Mouse (Mus musculus) neural tube, embryonic 15.5 days (tissue): Measurements from ENCODE around the gene Strbp. TPM values are rescaled to one million over a fixed set of nuclear protein-coding genes. Genes with fewer than 3 reads are reported as not detected.

Experiments
- ATAC-seq: fragments of 200-750 bp; cut with Nextera tagmentation; 2 replicates; pipeline ENCODE4 v1.8.0; 2017; ENCODE audit warnings: mild to moderate bottlenecking, moderate TSS enrichment, moderate library complexity; ENCODE audit not compliant: low FRiP score
- H3K27ac ChIP-seq: fragments of 300-500 bp; sonication (generic); replicated peaks from 2 replicates; pipeline ENCODE4 v1.5.1; 2015; ENCODE audit warnings: mild to moderate bottlenecking, inconsistent platforms
- H3K27me3 ChIP-seq: fragments of 300-500 bp; sonication (generic); replicated peaks from 2 replicates; pipeline ENCODE4 v1.6.1; 2015; ENCODE audit warnings: inconsistent platforms
- H3K36me3 ChIP-seq: fragments of 300-500 bp; sonication (generic); 2 replicates; pipeline ENCODE4 v1.6.1; 2015; ENCODE audit warnings: inconsistent platforms
- H3K4me1 ChIP-seq: fragments of 300-500 bp; sonication (generic); 2 replicates; pipeline ENCODE4 v1.6.1; 2015; ENCODE audit warnings: inconsistent platforms
- H3K4me2 ChIP-seq: fragments of 300-500 bp; sonication (generic); 2 replicates; pipeline ENCODE4 v1.6.1; 2015; ENCODE audit warnings: inconsistent platforms, mild to moderate bottlenecking, moderate library complexity
- H3K4me3 ChIP-seq: fragments of 300-500 bp; sonication (generic); replicated peaks from 2 replicates; pipeline ENCODE4 v1.5.1; 2015; ENCODE audit warnings: mild to moderate bottlenecking, inconsistent platforms
- H3K9ac ChIP-seq: fragments of 300-500 bp; sonication (generic); replicated peaks from 2 replicates; pipeline ENCODE4 v1.6.1; 2015; ENCODE audit warnings: mild to moderate bottlenecking, inconsistent platforms
- H3K9me3 ChIP-seq: fragments of 300-500 bp; sonication (generic); replicated peaks from 2 replicates; pipeline ENCODE4 v1.6.1; 2016; ENCODE audit warnings: inconsistent platforms
- WGBS: fragments of 180-500 bp; shearing (Covaris S2); methylation state at CpG from one replicate; pipeline ENCODE4 v1.1.7; 2015; ENCODE audit warnings: mixed read lengths; 5-methylcytosine and 5-hydroxymethylcytosine counted together
- polyA plus RNA-seq: library from polyadenylated mRNA; unstranded; fragments of >200 nt; fragmentation: Nextera tagmentation; extraction: Ambion mirVana; gene quantifications from 2 replicates; pipeline ENCODE4 v1.2.1, GENCODE M21; 2015

The Strbp gene
- polyA plus RNA-seq, 1 experiment from 2014 or later = 98.3 TPM

DNA sequence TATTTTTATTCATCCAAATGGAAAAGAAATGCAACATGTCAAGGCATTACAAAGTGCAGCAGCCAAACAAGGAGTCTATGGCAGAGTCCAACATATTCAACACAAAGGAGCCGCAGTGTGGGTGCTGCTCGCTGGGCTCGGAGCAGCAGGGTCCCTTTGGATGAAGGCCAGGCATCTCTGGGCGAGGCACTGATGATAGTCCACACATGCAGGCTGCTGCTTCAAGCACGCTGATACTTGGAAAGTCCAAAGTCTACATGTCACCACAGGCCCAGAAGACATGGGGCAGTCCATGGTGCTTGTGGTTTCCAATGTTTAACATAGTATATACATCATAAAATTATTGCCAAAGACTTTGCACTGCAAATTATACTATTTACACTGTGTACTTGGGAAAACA lies 133.8 kb downstream of the Strbp start:
- Histone ChIP-seq H3K4me1 (no peaks in the 10 kb centered on the region), H3K27ac (0 out of 2 replicates have a peak overlapping the region, but pooled peaks have one; percentile 15), H3K9me3 (no peaks in the 10 kb centered on the region), H3K27me3 (no peaks in the 10 kb centered on the region), H3K9ac (no peak overlapping the region), H3K36me3 (peaks cover 39% of the 10 kb centered on the region), H3K4me2 (no peak overlapping the region), H3K4me3 (no peak overlapping the region)
- no peak for ATAC-seq
- WGBS = 70% methylated on average over 5 of the region's 5 CpGs

DNA sequence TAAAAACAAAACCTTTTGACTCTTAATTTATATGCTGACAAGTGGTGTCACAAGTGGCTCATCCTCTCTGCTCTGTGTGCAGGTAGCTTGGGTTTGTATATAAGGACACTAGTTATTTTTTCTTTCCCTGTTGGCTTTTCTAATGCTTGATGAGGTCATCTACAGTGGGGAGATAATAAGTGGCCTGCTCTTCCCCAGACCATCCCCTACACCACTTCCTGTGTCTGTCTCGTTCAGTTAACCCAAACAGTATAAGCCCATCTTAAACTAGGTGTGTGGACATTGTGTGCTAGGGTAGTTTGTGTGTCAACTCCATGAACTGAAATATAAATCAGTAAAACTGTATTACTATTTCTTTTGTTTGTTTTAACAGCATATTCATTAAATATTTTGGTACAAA lies 137.6 kb downstream of the Strbp start:
- Histone ChIP-seq H3K4me3 (no peak overlapping the region), H3K9ac (no peak overlapping the region), H3K9me3 (no peaks in the 10 kb centered on the region), H3K4me1 (no peaks in the 10 kb centered on the region), H3K27ac (no peak overlapping the region), H3K27me3 (no peaks in the 10 kb centered on the region), H3K4me2 (no peak overlapping the region), H3K36me3 (peaks cover 65% of the 10 kb centered on the region)
- no peak for ATAC-seq
- 76% methylated on average over 1 of the region's 1 CpGs for WGBS

DNA sequence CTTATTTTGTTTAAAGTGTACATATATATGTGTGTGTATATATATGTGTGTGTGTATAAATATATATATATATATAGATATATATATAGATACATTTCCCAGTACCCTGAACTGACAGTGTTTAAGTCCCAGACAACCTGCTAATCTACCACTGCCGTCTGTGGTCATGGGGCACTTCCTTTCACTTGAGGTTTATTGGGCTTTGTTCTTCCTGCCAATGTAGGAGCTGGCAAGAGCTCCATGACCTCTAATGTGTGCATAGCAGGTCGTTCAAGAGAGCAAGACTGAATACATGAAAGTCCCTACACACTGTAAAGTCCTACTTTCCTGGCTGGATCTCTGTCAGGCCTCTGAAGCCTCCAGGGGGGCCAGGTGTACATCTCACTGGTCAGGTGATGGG lies 138.1 kb downstream of the Strbp start:
- Histone ChIP-seq H3K36me3 (peaks cover 69% of the 10 kb centered on the region), H3K27ac (no peak overlapping the region), H3K27me3 (no peaks in the 10 kb centered on the region), H3K4me3 (no peak overlapping the region), H3K9me3 (no peaks in the 10 kb centered on the region), H3K9ac (no peak overlapping the region), H3K4me2 (no peak overlapping the region), H3K4me1 (no peaks in the 10 kb centered on the region)
- ATAC-seq = no peak
- 59% methylated on average over 2 of the region's 2 CpGs for WGBS

DNA sequence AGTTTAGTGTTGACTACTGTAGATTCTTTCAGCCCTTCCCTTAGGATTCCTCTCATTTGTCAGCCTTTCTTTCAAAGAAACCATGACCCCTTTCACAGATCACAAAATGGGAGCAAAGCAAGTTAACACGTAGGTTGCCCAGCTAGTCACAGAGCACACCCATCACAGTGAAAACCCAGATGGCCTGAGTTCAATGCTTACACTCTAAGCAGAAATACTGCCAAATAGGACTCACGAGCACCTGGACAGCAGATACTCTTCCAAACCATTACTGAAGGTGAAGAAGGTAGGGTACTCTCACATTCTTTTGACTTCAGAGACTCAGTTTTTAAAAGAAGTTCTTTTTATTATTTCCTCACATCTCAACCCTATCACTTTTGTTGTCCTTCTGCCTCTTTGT lies 147.3 kb downstream of the Strbp start:
- Histone ChIP-seq H3K9me3 (no peaks in the 10 kb centered on the region), H3K27ac (no peak overlapping the region), H3K4me2 (no peak overlapping the region), H3K9ac (no peak overlapping the region), H3K4me3 (no peak overlapping the region), H3K27me3 (no peaks in the 10 kb centered on the region), H3K4me1 (no peaks in the 10 kb centered on the region), H3K36me3 (peaks cover 84% of the 10 kb centered on the region)
- ATAC-seq = no peak
- 81% methylated on average over 2 of the region's 2 CpGs for WGBS

DNA sequence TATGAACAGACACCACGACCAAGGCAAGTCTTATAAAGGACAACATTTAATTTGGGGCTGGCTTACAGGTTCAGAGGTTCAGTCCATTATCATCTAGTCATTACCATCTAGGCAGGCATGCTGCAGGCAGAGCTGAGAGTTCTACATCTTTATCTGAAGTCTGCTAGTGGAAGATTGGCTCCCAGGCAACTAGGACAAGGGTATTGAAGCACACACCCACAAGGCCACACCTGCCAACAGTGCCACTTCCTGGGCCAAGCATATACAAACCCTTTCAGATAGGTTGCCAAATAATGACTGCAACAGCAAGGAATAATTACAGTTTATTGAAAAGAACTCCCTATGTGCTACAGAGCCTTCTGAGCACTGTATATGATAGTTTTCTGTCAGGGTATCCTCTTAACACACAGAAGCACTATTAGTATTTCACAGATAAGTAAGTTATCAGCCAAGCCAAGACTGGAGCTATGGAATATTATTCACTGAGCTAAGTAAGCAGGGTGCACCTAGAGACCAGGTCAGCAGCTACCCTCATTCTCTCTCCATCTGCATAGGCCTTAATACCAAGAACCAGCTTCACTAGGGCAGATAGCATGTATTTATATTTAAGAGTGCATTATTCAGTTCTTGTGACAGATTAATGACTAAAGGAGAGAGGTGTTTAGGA lies 154.2 kb downstream of the Strbp start:
- no peak overlapping the region for H3K9ac ChIP-seq
- no peaks in the 10 kb centered on the region for H3K27me3 ChIP-seq
- H3K4me3 ChIP-seq = no peak overlapping the region
- H3K27ac ChIP-seq = no peak overlapping the region
- no peak for ATAC-seq
- H3K36me3 ChIP-seq = peaks cover 55% of the 10 kb centered on the region
- no peak overlapping the region for H3K4me2 ChIP-seq
- H3K9me3 ChIP-seq = no peaks in the 10 kb centered on the region
- no peaks in the 10 kb centered on the region for H3K4me1 ChIP-seq
- WGBS = 91% methylated on average over 1 of the region's 1 CpGs

DNA sequence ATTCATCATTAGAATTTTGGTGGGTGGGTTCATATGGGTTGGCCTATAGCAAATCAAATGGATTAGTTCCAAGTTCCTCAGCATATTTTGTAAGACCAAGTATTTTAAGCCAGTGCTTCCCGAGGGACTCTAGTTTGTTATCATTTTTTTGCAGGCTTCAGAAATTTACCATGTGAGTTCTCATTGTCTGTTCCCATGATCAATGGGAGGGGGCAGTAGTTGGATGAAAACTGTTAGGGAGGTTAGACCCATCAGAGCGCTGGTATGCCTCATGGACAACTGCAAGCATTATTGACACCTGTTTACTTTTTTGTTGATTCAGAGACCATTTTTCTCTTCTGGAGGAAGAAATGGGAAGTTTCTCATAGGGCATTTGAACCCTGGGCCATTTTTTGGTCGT lies 172.0 kb downstream of the Strbp start:
- Histone ChIP-seq H3K9ac (no peak overlapping the region), H3K4me2 (no peak overlapping the region), H3K9me3 (no peaks in the 10 kb centered on the region), H3K36me3 (peaks cover 18% of the 10 kb centered on the region), H3K4me1 (no peaks in the 10 kb centered on the region), H3K27me3 (no peaks in the 10 kb centered on the region), H3K4me3 (no peak overlapping the region), H3K27ac (no peak overlapping the region)
- 88% methylated on average over 3 of the region's 3 CpGs for WGBS
- ATAC-seq = no peak

DNA sequence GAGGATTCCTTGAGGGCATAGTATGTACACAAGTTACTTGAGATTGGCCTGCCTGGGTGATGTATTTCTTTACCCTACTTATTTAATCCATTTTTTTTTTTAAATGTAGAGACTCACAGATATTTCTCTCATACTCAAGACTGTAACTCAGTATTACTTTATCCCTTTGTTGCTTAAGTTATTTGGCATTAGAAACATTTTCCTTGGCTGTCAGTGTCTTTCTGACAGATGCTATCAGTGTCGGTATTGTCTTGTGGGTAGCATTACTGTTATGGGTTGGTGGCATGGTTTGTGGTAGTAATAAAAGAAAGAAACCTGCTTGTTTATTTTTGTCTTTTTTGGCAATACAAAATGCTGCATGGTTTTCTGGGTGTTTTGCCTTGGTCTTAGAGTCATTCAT lies 172.9 kb downstream of the Strbp start:
- Histone ChIP-seq H3K27ac (no peak overlapping the region), H3K4me3 (no peak overlapping the region), H3K4me1 (no peaks in the 10 kb centered on the region), H3K27me3 (no peaks in the 10 kb centered on the region), H3K9me3 (no peaks in the 10 kb centered on the region), H3K9ac (no peak overlapping the region), H3K4me2 (no peak overlapping the region), H3K36me3 (peaks cover 18% of the 10 kb centered on the region)
- 90% methylated on average over 1 of the region's 1 CpGs for WGBS
- ATAC-seq = no peak

DNA sequence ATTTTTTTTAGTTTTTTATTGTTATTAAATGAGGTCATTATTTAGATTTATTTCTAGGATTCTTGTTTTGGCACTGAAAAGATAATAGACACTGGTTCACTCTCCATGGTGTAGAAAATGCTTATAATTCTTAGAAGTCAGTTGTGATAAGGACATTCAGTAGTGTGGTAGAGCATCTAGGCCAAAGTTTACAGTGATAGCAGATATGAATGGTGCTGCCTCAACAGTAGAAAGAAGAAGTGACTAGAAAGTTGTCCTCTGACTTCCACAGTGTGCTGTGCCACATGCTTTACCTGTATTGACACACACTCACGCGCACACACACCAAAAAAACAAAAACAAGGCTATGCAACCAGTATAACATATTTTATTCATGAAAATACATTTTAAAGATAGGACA lies 174.3 kb downstream of the Strbp start:
- Histone ChIP-seq H3K4me1 (no peaks in the 10 kb centered on the region), H3K4me3 (no peak overlapping the region), H3K9ac (no peak overlapping the region), H3K27me3 (no peaks in the 10 kb centered on the region), H3K36me3 (peaks cover 7% of the 10 kb centered on the region), H3K9me3 (no peaks in the 10 kb centered on the region), H3K27ac (no peak overlapping the region), H3K4me2 (no peak overlapping the region)
- no peak for ATAC-seq
- 96% methylated on average over 2 of the region's 2 CpGs for WGBS

DNA sequence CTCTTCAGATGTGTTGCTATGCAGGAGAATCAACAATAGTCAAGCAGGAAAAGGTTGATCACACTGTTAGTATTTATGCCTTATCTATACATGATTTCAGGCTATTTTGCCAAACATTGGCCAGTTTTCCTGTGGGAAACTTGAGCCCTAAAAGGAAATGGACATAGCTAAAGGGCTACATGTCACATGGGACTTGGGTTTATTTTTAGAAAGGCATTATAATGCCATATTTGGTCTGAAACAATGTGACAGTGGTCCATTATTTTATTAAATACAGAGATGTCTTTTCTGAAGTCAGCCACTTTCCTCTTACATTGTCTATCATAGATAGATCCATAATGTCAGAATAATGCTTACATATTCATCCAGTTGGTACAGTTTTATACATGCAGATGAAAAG lies 176.1 kb downstream of the Strbp start:
- H3K4me2 ChIP-seq = no peak overlapping the region
- no peak overlapping the region for H3K4me3 ChIP-seq
- no peak overlapping the region for H3K9ac ChIP-seq
- H3K9me3 ChIP-seq = no peaks in the 10 kb centered on the region
- H3K36me3 ChIP-seq = peaks cover 3% of the 10 kb centered on the region
- H3K27ac ChIP-seq = no peak overlapping the region
- ATAC-seq = no peak
- H3K27me3 ChIP-seq = no peaks in the 10 kb centered on the region
- no peaks in the 10 kb centered on the region for H3K4me1 ChIP-seq

DNA sequence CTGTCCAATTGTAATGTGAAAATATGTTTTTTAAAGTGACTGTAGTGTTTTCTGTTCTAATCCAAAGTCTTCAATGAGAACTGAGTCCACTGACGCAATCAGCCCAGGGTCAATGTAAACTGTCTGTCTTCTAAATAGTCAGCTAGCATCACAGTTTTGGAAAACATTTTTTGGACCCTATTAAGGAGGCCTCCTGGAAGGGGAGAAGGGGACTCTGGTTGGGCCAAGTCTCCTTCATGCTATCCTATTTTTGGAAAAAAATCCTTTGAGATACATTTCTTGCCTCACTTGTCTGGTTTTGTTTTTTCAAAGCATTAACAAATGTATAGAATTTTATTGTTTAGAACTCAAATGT lies 184.4 kb downstream of the Strbp start:
- H3K4me3 ChIP-seq = peak overlapping the region; percentile 13; the same call in 1 of the 2 replicates

DNA sequence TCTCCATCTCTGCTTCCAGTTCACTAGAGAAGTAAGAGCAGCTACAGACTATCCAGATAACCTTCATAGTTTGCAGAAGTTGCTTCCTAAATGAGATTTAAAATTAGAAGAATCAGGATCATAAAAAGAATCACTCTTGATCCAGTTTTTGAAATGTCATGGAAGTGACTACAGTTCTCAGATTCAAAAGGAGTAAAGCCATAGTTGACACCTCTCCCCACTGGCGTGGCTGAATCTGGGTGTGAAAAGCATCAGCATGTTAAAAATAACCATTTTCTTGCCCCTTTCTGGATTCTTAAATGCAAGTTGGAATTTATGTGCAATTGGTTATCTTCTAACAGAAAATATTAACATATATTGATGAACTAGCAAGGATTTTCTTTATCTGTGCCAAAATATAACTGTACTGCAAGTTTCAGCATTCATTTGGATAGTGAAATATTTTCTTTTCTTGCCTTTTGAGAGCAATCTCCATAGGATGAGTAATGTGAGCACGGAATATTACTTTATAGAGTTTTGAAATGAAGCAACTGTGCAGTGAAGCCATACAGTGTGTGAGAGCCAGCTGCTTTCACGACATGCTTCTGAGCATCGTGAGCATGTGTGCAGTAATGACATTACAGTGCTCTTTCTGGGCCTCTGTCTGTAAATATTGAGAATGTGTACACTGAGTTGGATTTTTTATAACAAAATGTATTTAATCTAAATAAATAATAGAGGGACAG lies 184.9 kb downstream of the Strbp start:
- peak overlapping the region; percentile 60 for H3K4me2 ChIP-seq
- H3K9me3 ChIP-seq = no peaks in the 10 kb centered on the region
- 63% methylated on average over 4 of the region's 4 CpGs for WGBS
- no peak overlapping the region for H3K9ac ChIP-seq
- no peaks in the 10 kb centered on the region; the same call in 1 of the 2 replicates for H3K36me3 ChIP-seq
- ATAC-seq = no peak
- no peaks in the 10 kb centered on the region for H3K27me3 ChIP-seq
- peak overlapping the region; percentile 44 for H3K4me3 ChIP-seq
- H3K27ac ChIP-seq = peak overlapping the region; percentile 88; the same call in 1 of the 2 replicates
- H3K4me1 ChIP-seq = peaks cover 48% of the 10 kb centered on the region

More for the DNA sequence above, 184.4 kb downstream of the Strbp start:
- Histone ChIP-seq H3K27me3 (no peaks in the 10 kb centered on the region), H3K4me2 (peak overlapping the region; percentile 60), H3K27ac (no peak overlapping the region), H3K4me1 (peaks cover 48% of the 10 kb centered on the region), H3K9ac (no peak overlapping the region), H3K36me3 (no peaks in the 10 kb centered on the region; the same call in 1 of the 2 replicates), H3K9me3 (no peaks in the 10 kb centered on the region)
- 85% methylated on average over 1 of the region's 1 CpGs for WGBS
- ATAC-seq = no peak

DNA sequence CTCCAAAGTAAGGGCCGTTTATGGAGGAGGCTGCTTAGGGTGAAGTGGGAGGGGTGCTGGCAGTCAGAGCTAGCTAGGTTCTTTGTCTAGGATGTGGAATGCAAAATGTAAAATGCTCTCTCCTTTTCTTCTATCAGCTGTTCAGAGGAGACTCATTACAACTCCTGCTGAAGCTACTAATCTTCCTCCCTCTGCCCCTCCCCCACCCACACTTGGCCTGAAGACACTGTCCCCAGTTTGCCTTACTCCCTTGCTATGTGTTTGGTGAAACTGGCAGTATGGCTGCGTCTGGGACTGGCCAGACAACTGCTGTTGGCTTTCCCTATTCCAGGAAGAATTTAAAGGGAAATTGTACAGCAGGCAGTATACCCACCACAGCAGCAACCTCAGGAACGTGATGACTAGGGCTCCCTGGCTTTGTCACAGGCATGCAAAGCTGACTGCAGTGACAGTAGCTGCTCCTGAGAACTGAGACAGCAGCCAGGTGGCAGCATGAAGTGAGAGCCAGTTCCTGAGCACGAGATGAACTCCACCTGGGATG lies 186.7 kb downstream of the Strbp start:
- peak; percentile 79 for ATAC-seq
- H3K36me3 ChIP-seq = peaks cover 10% of the 10 kb centered on the region
- peak overlapping the region; percentile 60 for H3K4me2 ChIP-seq
- H3K9me3 ChIP-seq = no peaks in the 10 kb centered on the region
- peak overlapping the region; percentile 57 for H3K9ac ChIP-seq
- H3K27me3 ChIP-seq = no peaks in the 10 kb centered on the region
- peak overlapping the region; percentile 88 for H3K27ac ChIP-seq
- H3K4me3 ChIP-seq = peak overlapping the region; percentile 44
- WGBS = 11% methylated on average over 4 of the region's 4 CpGs
- H3K4me1 ChIP-seq = peaks cover 48% of the 10 kb centered on the region
